Mouse (Mus musculus): Measurements from ENCODE around the gene Gpr180.
A peak's percentile ranks its signal among the peaks of the same experiment; 100 is the strongest.
"Not testable (repeated sequence)": the region's sequence is repeated elsewhere in the genome, so short reads cannot be mapped to it uniquely, and the experiment has no call there.

Gene Gpr180

GRCm38 (mm10) chr14:118136744-118137452 lies at the start of gene Gpr180:
TSS of gene Gpr180 (plus strand) at chr14:118137158.
- DNase-seq (ENCODE audit: low spot score in 2 of 2), result peak; percentile 94 to 96

GRCm38 (mm10) chr14:118088437-118089207 lies 48.3 kb upstream of the Gpr180 start:
- peak in 1 of 2 experiments; percentile 5 for DNase-seq (ENCODE audit: low spot score in 2 of 2)

GRCm38 (mm10) chr14:118089215-118089805 lies 47.6 kb upstream of the Gpr180 start:
- DNase-seq (ENCODE audit: low spot score in 2 of 2), result peak; percentile 91 to 92

GRCm38 (mm10) chr14:118089806-118090392 lies 47.1 kb upstream of the Gpr180 start:
- DNase-seq (ENCODE audit: low spot score in 2 of 2), result no peak

GRCm38 (mm10) chr14:118098265-118098664 lies 38.7 kb upstream of the Gpr180 start:
- no peak for DNase-seq (ENCODE audit: low spot score in 2 of 2)

GRCm38 (mm10) chr14:118101227-118101990 lies 35.5 kb upstream of the Gpr180 start:
- no peak for DNase-seq (ENCODE audit: low spot score in 2 of 2)

- not testable (repeated sequence) for DNase-seq (ENCODE audit: low spot score in 2 of 2)
These were observed 29.5 kb upstream of the Gpr180 start for GRCm38 (mm10) chr14:118107479-118107878.

- no peak for DNase-seq (ENCODE audit: low spot score in 2 of 2)
These were observed 23.8 kb upstream of the Gpr180 start for GRCm38 (mm10) chr14:118113116-118113515.

- no peak for DNase-seq (ENCODE audit: low spot score in 2 of 2)
These were observed 12.8 kb upstream of the Gpr180 start for GRCm38 (mm10) chr14:118124129-118124528.

GRCm38 (mm10) chr14:118124771-118125170 lies 12.2 kb upstream of the Gpr180 start:
- DNase-seq (ENCODE audit: low spot score in 2 of 2), result no peak

- no peak for DNase-seq (ENCODE audit: low spot score in 2 of 2)
These were observed 10.7 kb upstream of the Gpr180 start for GRCm38 (mm10) chr14:118126301-118126700.

GRCm38 (mm10) chr14:118131472-118131871 lies 5.5 kb upstream of the Gpr180 start:
- DNase-seq (ENCODE audit: low spot score in 2 of 2), result no peak

- no peak for DNase-seq (ENCODE audit: low spot score in 2 of 2)
These were observed 4.9 kb upstream of the Gpr180 start for GRCm38 (mm10) chr14:118131931-118132641.

- DNase-seq (ENCODE audit: low spot score in 2 of 2), result peak; percentile 98 to 100
These were observed 4.3 kb upstream of the Gpr180 start, which contains the start of gene Tgds for GRCm38 (mm10) chr14:118132642-118132977. TSS of gene Tgds (minus strand) at chr14:118132755.

- DNase-seq (ENCODE audit: low spot score in 2 of 2), result no peak
These were observed 529 bp downstream of the Gpr180 start for GRCm38 (mm10) chr14:118137487-118137886.

GRCm38 (mm10) chr14:118142283-118142682 lies 5.3 kb downstream of the Gpr180 start:
- DNase-seq (ENCODE audit: low spot score in 2 of 2), result no peak

GRCm38 (mm10) chr14:118148046-118148445 lies 11.1 kb downstream of the Gpr180 start:
- DNase-seq (ENCODE audit: low spot score in 2 of 2), result no peak

- DNase-seq (ENCODE audit: low spot score in 2 of 2), result no peak
These were observed 11.6 kb downstream of the Gpr180 start for GRCm38 (mm10) chr14:118148554-118148953.

GRCm38 (mm10) chr14:118150656-118151551 lies 13.9 kb downstream of the Gpr180 start:
- DNase-seq (ENCODE audit: low spot score in 2 of 2), result peak in 1 of 2 experiments; percentile 15
